Mouse (Mus musculus): ENCODE measurements around the gene Cel.

Gene Cel

GRCm38 (mm10) chr2:28583651-28584050 is 20.4 kb upstream of the Cel start, which contains the start of gene Gtf3c5:
Gene Gtf3c5 (minus strand): TSS chr2:28583751.
- DNase-seq: no peak

GRCm38 (mm10) chr2:28582647-28583353 is 19.6 kb upstream of the Cel start:
- peak; percentile 92 for DNase-seq

GRCm38 (mm10) chr2:28578003-28578402 is 14.8 kb upstream of the Cel start:
- no peak for DNase-seq

GRCm38 (mm10) chr2:28576815-28577214 is 13.6 kb upstream of the Cel start:
- DNase-seq: no peak

- DNase-seq: no peak
Measured at GRCm38 (mm10) chr2:28575341-28575740, 12.1 kb upstream of the Cel start.

GRCm38 (mm10) chr2:28569903-28570302 is 6.7 kb upstream of the Cel start:
- no peak for DNase-seq

GRCm38 (mm10) chr2:28566545-28566944 is 3.3 kb upstream of the Cel start:
- DNase-seq: peak; percentile 69

- no peak for DNase-seq
Measured at GRCm38 (mm10) chr2:28564380-28564779, 1.2 kb upstream of the Cel start.

- no peak for DNase-seq
Measured at GRCm38 (mm10) chr2:28563830-28564229, 627 bp upstream of the Cel start.

- no peak for DNase-seq
Measured at GRCm38 (mm10) chr2:28557452-28557851, 5.8 kb downstream of the Cel start.

GRCm38 (mm10) chr2:28552301-28552700 is 10.9 kb downstream of the Cel start:
- no peak for DNase-seq

- DNase-seq: no peak
Measured at GRCm38 (mm10) chr2:28549157-28549556, 14.0 kb downstream of the Cel start.

- DNase-seq: peak; percentile 88
Measured at GRCm38 (mm10) chr2:28547237-28548172, 15.7 kb downstream of the Cel start.

GRCm38 (mm10) chr2:28546560-28546959 is 16.6 kb downstream of the Cel start:
- no peak for DNase-seq

- no peak for DNase-seq
Measured at GRCm38 (mm10) chr2:28545976-28546375, 17.2 kb downstream of the Cel start.

GRCm38 (mm10) chr2:28543894-28544293 is 19.3 kb downstream of the Cel start:
- DNase-seq: no peak

GRCm38 (mm10) chr2:28540587-28541227 is 22.5 kb downstream of the Cel start:
- DNase-seq: no peak

- no peak for DNase-seq
Measured at GRCm38 (mm10) chr2:28539949-28540348, 23.3 kb downstream of the Cel start.

- DNase-seq: peak; percentile 70
Measured at GRCm38 (mm10) chr2:28539206-28539605, 24.0 kb downstream of the Cel start.

- DNase-seq: no peak
Measured at GRCm38 (mm10) chr2:28538817-28539128, 24.4 kb downstream of the Cel start.

GRCm38 (mm10) chr2:28537995-28538816 is 25.0 kb downstream of the Cel start:
- DNase-seq: no peak

- no peak for DNase-seq
Measured at GRCm38 (mm10) chr2:28537634-28537920, 25.6 kb downstream of the Cel start.

Measured in kidney, postnatal 14 days (tissue).